Comparison of ENCODE assay signal across 8 mouse cellular contexts in the genomic region with DNA sequence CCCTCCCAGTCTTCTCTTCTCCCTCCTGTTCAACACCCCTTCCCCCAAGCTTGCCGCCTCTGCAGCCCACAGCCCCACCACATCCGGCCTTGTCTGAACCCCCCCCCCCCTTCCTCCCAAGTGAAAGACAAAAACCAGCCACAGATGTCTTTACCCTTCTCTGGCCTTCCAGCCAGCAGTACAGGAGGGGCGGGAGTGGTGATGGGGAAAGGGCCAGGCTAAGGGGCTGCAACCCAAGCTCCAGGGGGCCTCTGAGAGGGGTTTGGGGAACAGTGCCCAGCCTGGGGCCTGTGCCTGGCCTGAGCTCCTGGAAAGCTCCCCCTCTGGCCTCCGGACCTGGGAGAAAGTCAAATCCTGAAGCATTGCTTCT. TPM values are rescaled to one million over a fixed set of nuclear protein-coding genes. Genes with fewer than 3 reads are reported as not detected.
A peak's percentile ranks its signal among the peaks of the same experiment; 100 is the strongest.
DNase-seq lines count a peak whose midpoint lies in the region; ATAC-seq and TF ChIP-seq lines count a peak whose summit lies in the region.

No protein-coding gene starts in this region.

- no peaks in the 10 kb centered on the region for H3K9me3 ChIP-seq in lung, postnatal 0 days (ENCODE audit: low read length)
- H3K9me3 ChIP-seq in embryonic facial prominence, embryonic 13.5 days, result no peaks in the 10 kb centered on the region
- H3K9me3 ChIP-seq in limb, embryonic 13.5 days, result no peaks in the 10 kb centered on the region

- H3K27me3 ChIP-seq in lung, postnatal 0 days (replicated peaks; ENCODE audit: insufficient read depth, low read length), result no peaks in the 10 kb centered on the region
- H3K27me3 ChIP-seq in embryonic facial prominence, embryonic 13.5 days, result no peaks in the 10 kb centered on the region
- no peaks in the 10 kb centered on the region; the same call in 1 of the 2 replicates for H3K27me3 ChIP-seq in limb, embryonic 13.5 days
- no peaks in the 10 kb centered on the region for H3K27me3 ChIP-seq in thymus, adult 2 months (ENCODE audit: control insufficient read depth, insufficient read depth, low read length)

- no peak overlapping the region for H3K9ac ChIP-seq in lung, postnatal 0 days (replicated peaks; ENCODE audit: low read depth)
- peak overlapping the region; percentile 53; the same call in 1 of the 2 replicates for H3K9ac ChIP-seq in embryonic facial prominence, embryonic 13.5 days
- peak overlapping the region; percentile 51 for H3K9ac ChIP-seq in limb, embryonic 13.5 days

- H3K27ac ChIP-seq in lung, postnatal 0 days (ENCODE audit: low read length), result peak overlapping the region; percentile 73
- H3K27ac ChIP-seq in embryonic facial prominence, embryonic 13.5 days, result peak overlapping the region; percentile 97
- H3K27ac ChIP-seq in limb, embryonic 13.5 days, result peak overlapping the region; percentile 98
- peak overlapping the region; percentile 80 for H3K27ac ChIP-seq in thymus, adult 2 months (ENCODE audit: control insufficient read depth, insufficient read depth, low read length)

- no peak for TF ChIP-seq CTCF in lung, postnatal 0 days (IDR thresholded peaks at IDR 0.05)
- 0 out of 2 replicates have a peak, but pooled peaks have one; percentile 22 for TF ChIP-seq CTCF in thymus, adult 2 months (IDR thresholded peaks at IDR 0.05; ENCODE audit: borderline replicate concordance, control insufficient read depth, extremely low read depth, insufficient read depth, low read length, poor library complexity)

- peak; percentile 18; the same call in 1 of the 2 replicates for ATAC-seq in lung, postnatal 0 days
- ATAC-seq in embryonic facial prominence, embryonic 13.5 days (ENCODE audit: insufficient number of reproducible peaks, insufficient read depth, low FRiP score, low TSS enrichment, low read depth), result peak; percentile 56
- peak; percentile 69 for ATAC-seq in limb, embryonic 13.5 days (ENCODE audit: low FRiP score, low read depth)

- peaks cover 18% of the 10 kb centered on the region; the same call in 1 of the 2 replicates for H3K4me1 ChIP-seq in lung, postnatal 0 days (ENCODE audit: insufficient read depth, low read depth, low read length)
- H3K4me1 ChIP-seq in embryonic facial prominence, embryonic 13.5 days, result peaks cover 65% of the 10 kb centered on the region
- peaks cover 68% of the 10 kb centered on the region for H3K4me1 ChIP-seq in limb, embryonic 13.5 days
- H3K4me1 ChIP-seq in thymus, adult 2 months (replicated peaks; ENCODE audit: control insufficient read depth, insufficient read depth, low read length), result peaks cover 72% of the 10 kb centered on the region

- no peak overlapping the region for H3K4me2 ChIP-seq in lung, postnatal 0 days (replicated peaks; ENCODE audit: low read depth, low read length)
- peak overlapping the region; percentile 41 for H3K4me2 ChIP-seq in embryonic facial prominence, embryonic 13.5 days
- H3K4me2 ChIP-seq in limb, embryonic 13.5 days (replicated peaks), result peak overlapping the region; percentile 52

- no peak for TF ChIP-seq POLR2A in thymus, adult 2 months (IDR thresholded peaks at IDR 0.05; ENCODE audit: control insufficient read depth, extremely low read depth, insufficient read depth, low read length, poor library complexity)

- no peaks in the 10 kb centered on the region for H3K36me3 ChIP-seq in lung, postnatal 0 days (ENCODE audit: insufficient read depth, low read length)
- no peaks in the 10 kb centered on the region for H3K36me3 ChIP-seq in embryonic facial prominence, embryonic 13.5 days
- no peaks in the 10 kb centered on the region for H3K36me3 ChIP-seq in limb, embryonic 13.5 days
- 0 out of 2 replicates have a peak, but pooled peaks cover 4% of the 10 kb centered on the region for H3K36me3 ChIP-seq in thymus, adult 2 months (ENCODE audit: control insufficient read depth, insufficient read depth, low read length)

- no peak for DNase-seq in lung, postnatal 0 days (ENCODE audit: low spot score)
- no peak for DNase-seq in lung, postnatal 25 days (ENCODE audit: low spot score)
- peak; percentile 80 for DNase-seq in thymus, adult 2 months
- DNase-seq in frontal cortex, postnatal 25 days (ENCODE audit: low spot score in 2 of 2), result no peak
- no peak for DNase-seq in layer of hippocampus, adult 8-10 months (ENCODE audit: low spot score in 2 of 2)
- no peak for DNase-seq in kidney, adult 8-10 months

- WGBS in lung, postnatal 0 days, result 27% methylated on average over 2 of the region's 4 CpGs
- 11% methylated on average over 4 of the region's 4 CpGs for WGBS in embryonic facial prominence, embryonic 13.5 days
- 7% methylated on average over 3 of the region's 4 CpGs for WGBS in limb, embryonic 13.5 days
- 2% methylated on average over 4 of the region's 4 CpGs for WGBS in thymus, adult 2 months

- no peak overlapping the region for H3K4me3 ChIP-seq in lung, postnatal 0 days (ENCODE audit: low read depth, low read length)
- no peak overlapping the region for H3K4me3 ChIP-seq in embryonic facial prominence, embryonic 13.5 days
- H3K4me3 ChIP-seq in limb, embryonic 13.5 days, result no peak overlapping the region
- peak overlapping the region; percentile 19 for H3K4me3 ChIP-seq in thymus, adult 2 months (ENCODE audit: control insufficient read depth, insufficient read depth, low read length)

- no peak for TF ChIP-seq EP300 in lung, postnatal 0 days (IDR thresholded peaks at IDR 0.05)

RNA-seq across cellular contexts. Expression of a gene that starts 7.0 kb away (rescaled TPM):
- polyA plus RNA-seq in lung, postnatal 0 days (2015; fragmentation: Nextera tagmentation; extraction: Ambion mirVana), result 0.50 and 0.69 TPM in 2 replicates
- polyA plus RNA-seq in embryonic facial prominence, embryonic 13.5 days (2015; fragmentation: Nextera tagmentation; extraction: Ambion mirVana), result 0.30 and 0.69 TPM in 2 replicates
- polyA plus RNA-seq in limb, embryonic 13.5 days (2015; fragmentation: Nextera tagmentation; extraction: Ambion mirVana), result 0.39 and 0.83 TPM in 2 replicates
- polyA plus RNA-seq in thymus, adult 2 months (2012; rRNA removed), result 202 and 240 TPM in 2 replicates
- not detected for total RNA-seq in layer of hippocampus, adult 8-10 months (2022)

RNA-seq across cellular contexts. Expression of a gene that starts 58.8 kb away (rescaled TPM):
- 0.13 and 0.24 TPM in 2 replicates for polyA plus RNA-seq in lung, postnatal 0 days (2015; fragmentation: Nextera tagmentation; extraction: Ambion mirVana)
- 0.53 and 0.73 TPM in 2 replicates for polyA plus RNA-seq in embryonic facial prominence, embryonic 13.5 days (2015; fragmentation: Nextera tagmentation; extraction: Ambion mirVana)
- 0.55 and 1.2 TPM in 2 replicates for polyA plus RNA-seq in limb, embryonic 13.5 days (2015; fragmentation: Nextera tagmentation; extraction: Ambion mirVana)
- polyA plus RNA-seq in thymus, adult 2 months (2012; rRNA removed), result 5.2 and 7.5 TPM in 2 replicates
- total RNA-seq in layer of hippocampus, adult 8-10 months (2022), result under 1 TPM in 2 of 4 experiments, not detected in 2; 0.27 TPM

Comparison
In these comparisons a context has a peak if more than half of its experiments do, and no peak if none do; other contexts are left out.
1. ATAC-seq: peak in every context shown above with its lines; median percentile 69 in limb, embryonic 13.5 days; 56 in embryonic facial prominence, embryonic 13.5 days; 18 in lung, postnatal 0 days.
2. RNA of a gene that starts 7.0 kb away (polyA plus RNA-seq): 202 to 240 TPM in thymus, adult 2 months; 0.50 to 0.69 TPM in lung, postnatal 0 days, 0.39 to 0.83 TPM in limb, embryonic 13.5 days and 0.30 to 0.69 TPM in embryonic facial prominence, embryonic 13.5 days; every median in the first group is over 100 times any median in the second.
3. Peak in every context shown above with its lines, with median percentiles within 50 percentile points of each other: H3K27ac ChIP-seq.